Mouse (Mus musculus): Measurements from ENCODE around the gene Emsy.

DNA sequence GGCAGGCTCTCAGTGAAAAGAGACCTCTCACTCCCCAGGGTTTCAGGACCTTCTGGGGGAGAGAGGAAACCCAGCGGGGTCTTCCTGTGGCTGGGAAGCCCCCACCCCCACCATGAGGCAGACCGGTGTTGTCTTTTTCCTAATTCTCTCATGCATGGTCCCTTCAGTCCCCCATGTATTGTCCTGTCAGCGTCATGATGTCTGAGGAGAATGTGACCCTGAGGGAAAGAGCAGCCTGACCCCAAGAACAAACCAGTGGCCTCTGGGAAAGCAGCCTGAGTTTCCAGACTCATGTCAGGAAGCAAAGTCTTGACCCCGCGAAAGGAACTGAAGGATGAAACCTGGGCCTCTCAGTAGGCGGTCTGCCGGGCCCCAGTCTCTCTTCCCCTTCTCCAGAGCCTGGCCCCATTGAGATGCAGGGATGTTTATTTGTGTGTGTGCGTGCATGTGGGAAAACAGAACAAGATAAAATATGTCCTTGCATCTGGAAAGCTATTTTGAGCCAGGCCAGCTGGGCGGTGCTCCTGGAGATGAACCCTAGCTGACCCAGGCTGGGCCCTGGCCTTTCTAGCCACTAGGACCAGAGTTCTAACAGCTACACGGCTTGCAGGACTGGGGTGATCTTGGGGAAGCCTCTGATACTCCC, 84.2 kb downstream of the Emsy start:
- TF ChIP-seq CTCF (IDR thresholded peaks at IDR 0.05; ENCODE audit: borderline replicate concordance, insufficient read depth, low read depth, low read length) (no peak), POLR2A (IDR thresholded peaks at IDR 0.05; ENCODE audit: borderline replicate concordance, insufficient read depth, low read length) (no peak)

Measured in cerebellum, adult 2 months (tissue).